Mouse (Mus musculus) midbrain, embryonic 10.5 days (tissue): ENCODE measurements around the gene Ppp4r1. TPM values are rescaled to one million over a fixed set of nuclear protein-coding genes. Genes with fewer than 3 reads are reported as not detected.
A peak's percentile ranks its signal among the peaks of the same experiment; 100 is the strongest.

Source experiments
- DNase-seq: peaks from one replicate; pipeline ENCODE4 v3.0.0-alpha.2; 2017; ENCODE audit warnings: low spot score
- H3K27ac ChIP-seq: fragments of 300-500 bp; sonication (generic); replicated peaks from 2 replicates; pipeline ENCODE4 v1.5.1; 2016; ENCODE audit warnings: mild to moderate bottlenecking
- H3K27me3 ChIP-seq: fragments of 300-500 bp; sonication (generic); 2 replicates; pipeline ENCODE4 v1.6.1; 2016; ENCODE audit warnings: low read depth, mild to moderate bottlenecking; ENCODE audit not compliant: poor library complexity, severe bottlenecking
- H3K36me3 ChIP-seq: fragments of 300-500 bp; sonication (generic); 2 replicates; pipeline ENCODE4 v1.6.1; 2016; ENCODE audit warnings: mild to moderate bottlenecking, moderate library complexity
- H3K4me1 ChIP-seq: fragments of 300-500 bp; sonication (generic); 2 replicates; pipeline ENCODE4 v1.6.1; 2016
- H3K4me3 ChIP-seq: fragments of 300-500 bp; sonication (generic); 2 replicates; pipeline ENCODE4 v1.5.1; 2016; ENCODE audit warnings: mild to moderate bottlenecking, moderate library complexity
- H3K9me3 ChIP-seq: fragments of 300-500 bp; sonication (generic); replicated peaks from 2 replicates; pipeline ENCODE4 v1.6.1; 2016; ENCODE audit warnings: mild to moderate bottlenecking
- WGBS: fragments of 180-500 bp; shearing (Covaris S2); methylation state at CpG from one replicate; pipeline ENCODE4 v1.1.7; 2016; 5-methylcytosine and 5-hydroxymethylcytosine counted together
- polyA plus RNA-seq: library from polyadenylated mRNA; unstranded; fragments of >200 nt; fragmentation: Nextera tagmentation; extraction: Ambion mirVana; gene quantifications from 2 replicates; pipeline ENCODE4 v1.2.1, GENCODE M21; 2016

Gene Ppp4r1
- polyA plus RNA-seq, 1 experiment from 2014 or later: 58.2 TPM

DNA sequence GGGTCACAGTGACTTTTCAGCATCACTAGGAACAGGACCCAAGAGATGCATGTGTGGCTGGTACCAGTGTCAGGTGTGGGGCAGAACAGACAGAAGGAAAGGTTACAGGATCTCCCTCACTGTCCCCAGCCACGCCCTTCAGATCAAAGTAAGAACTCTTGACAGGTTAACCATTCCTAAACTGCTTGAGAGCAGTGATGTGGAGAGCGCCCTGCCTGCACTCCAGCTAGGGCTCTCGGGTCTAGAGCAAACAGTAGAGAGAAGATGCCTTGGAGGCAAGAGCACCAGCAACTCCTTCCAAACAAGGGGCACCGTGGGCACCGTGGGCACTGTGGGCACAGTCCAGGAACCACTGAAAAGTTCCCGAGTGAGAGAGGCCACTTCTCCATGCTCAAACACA lies 71.0 kb downstream of the Ppp4r1 start:
- Histone ChIP-seq H3K4me3 (no peak overlapping the region), H3K27me3 (no peaks in the 10 kb centered on the region), H3K27ac (no peak overlapping the region), H3K4me1 (no peaks in the 10 kb centered on the region), H3K9me3 (no peaks in the 10 kb centered on the region), H3K36me3 (peaks cover 88% of the 10 kb centered on the region)
- WGBS: 90% methylated on average over 6 of the region's 6 CpGs
- DNase-seq: no peak

DNA sequence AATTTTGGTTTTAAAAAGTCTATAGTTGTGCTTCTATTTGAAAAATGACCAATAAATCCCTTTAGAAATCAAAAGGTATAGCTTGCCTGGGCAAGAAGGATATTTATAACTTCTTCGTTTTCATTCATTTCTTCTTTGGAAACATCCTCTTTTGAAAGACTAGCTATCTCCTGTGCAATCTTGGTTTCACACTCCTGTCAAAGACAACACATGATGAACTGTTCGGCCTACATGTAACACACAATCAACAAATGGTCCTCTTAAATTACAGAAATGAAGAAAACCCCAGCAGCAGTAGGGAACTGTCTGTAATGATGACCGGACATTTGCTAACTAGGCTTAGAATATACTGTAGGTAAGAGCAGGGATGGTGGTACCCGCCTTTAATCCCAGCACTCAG lies 71.6 kb downstream of the Ppp4r1 start:
- DNase-seq: no peak
- no peaks in the 10 kb centered on the region for H3K4me1 ChIP-seq
- H3K27ac ChIP-seq: no peak overlapping the region
- H3K27me3 ChIP-seq: no peaks in the 10 kb centered on the region
- H3K36me3 ChIP-seq: peaks cover 89% of the 10 kb centered on the region
- 92% methylated on average over 4 of the region's 4 CpGs for WGBS
- no peaks in the 10 kb centered on the region for H3K9me3 ChIP-seq
- no peak overlapping the region for H3K4me3 ChIP-seq

DNA sequence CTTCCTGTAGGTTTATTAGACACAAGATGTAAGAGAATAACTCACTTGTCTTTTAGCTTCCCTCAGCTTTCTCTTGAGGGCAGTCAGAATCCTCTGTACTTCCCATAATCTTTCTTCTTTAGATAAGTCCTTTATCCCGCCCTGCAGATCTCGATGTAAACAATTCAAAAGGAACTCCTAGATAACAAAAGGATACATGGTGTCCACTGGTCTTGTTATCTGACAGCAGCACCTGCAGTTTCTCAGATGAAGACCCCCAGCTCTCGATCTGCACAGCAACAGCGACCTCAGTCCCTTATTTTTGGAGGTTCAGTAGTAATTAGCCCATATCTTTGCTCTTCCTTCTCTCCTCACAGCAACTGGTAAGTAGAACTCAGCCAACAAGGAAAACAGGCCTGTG lies 75.2 kb downstream of the Ppp4r1 start:
- H3K9me3 ChIP-seq: no peaks in the 10 kb centered on the region
- H3K36me3 ChIP-seq: peaks cover 72% of the 10 kb centered on the region
- no peak for DNase-seq
- H3K4me1 ChIP-seq: no peaks in the 10 kb centered on the region
- H3K27me3 ChIP-seq: no peaks in the 10 kb centered on the region
- H3K27ac ChIP-seq: no peak overlapping the region
- WGBS: 90% methylated on average over 4 of the region's 4 CpGs
- H3K4me3 ChIP-seq: no peak overlapping the region

DNA sequence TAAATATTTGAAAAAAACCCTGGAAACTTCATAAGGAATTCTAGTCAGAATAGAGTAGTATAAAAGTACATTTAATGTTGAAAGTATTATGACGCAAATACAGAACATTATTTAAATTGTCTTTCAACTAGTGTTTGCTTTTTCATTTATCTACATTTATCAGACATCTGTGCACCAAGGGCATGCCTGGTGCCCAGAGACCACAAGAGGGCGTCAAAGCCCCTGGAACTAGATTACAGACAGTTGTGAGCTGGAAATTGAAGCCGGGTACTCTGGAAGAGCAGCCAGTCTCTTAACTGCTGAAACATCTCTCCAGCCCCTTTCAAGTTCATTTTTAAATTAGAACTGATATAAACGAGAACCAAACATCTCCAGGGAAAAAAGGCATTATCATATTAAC lies 80.2 kb downstream of the Ppp4r1 start:
- Histone ChIP-seq H3K27me3 (no peaks in the 10 kb centered on the region), H3K4me3 (no peak overlapping the region), H3K4me1 (peaks cover 6% of the 10 kb centered on the region; the same call in 1 of the 2 replicates), H3K36me3 (peaks cover 53% of the 10 kb centered on the region), H3K27ac (no peak overlapping the region), H3K9me3 (no peaks in the 10 kb centered on the region)
- peak; percentile 36 for DNase-seq
- WGBS: 62% methylated on average over 4 of the region's 4 CpGs

DNA sequence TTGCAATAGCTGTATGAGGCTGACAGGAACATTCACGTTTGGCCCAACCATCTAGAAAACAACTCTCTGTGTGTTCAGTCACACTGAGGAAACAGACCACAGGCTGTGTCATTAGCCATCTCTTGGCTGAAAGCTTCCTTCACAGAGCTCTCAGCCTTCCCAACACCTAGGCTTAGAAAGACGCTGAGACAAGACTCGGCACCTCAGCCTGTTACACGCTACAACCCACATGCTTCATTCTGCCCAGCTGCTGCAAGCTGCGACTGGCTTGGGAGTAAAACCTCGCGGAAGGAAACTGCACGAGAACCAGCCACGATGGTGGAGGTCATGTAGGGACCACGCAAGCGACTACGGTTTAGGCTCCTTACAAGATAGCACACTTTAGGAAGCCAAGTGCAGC lies 81.5 kb downstream of the Ppp4r1 start:
- Histone ChIP-seq H3K4me3 (no peak overlapping the region), H3K4me1 (peaks cover 6% of the 10 kb centered on the region; the same call in 1 of the 2 replicates), H3K9me3 (no peaks in the 10 kb centered on the region), H3K36me3 (peaks cover 41% of the 10 kb centered on the region), H3K27ac (no peak overlapping the region), H3K27me3 (no peaks in the 10 kb centered on the region)
- WGBS: 96% methylated on average over 12 of the region's 12 CpGs
- DNase-seq: no peak

DNA sequence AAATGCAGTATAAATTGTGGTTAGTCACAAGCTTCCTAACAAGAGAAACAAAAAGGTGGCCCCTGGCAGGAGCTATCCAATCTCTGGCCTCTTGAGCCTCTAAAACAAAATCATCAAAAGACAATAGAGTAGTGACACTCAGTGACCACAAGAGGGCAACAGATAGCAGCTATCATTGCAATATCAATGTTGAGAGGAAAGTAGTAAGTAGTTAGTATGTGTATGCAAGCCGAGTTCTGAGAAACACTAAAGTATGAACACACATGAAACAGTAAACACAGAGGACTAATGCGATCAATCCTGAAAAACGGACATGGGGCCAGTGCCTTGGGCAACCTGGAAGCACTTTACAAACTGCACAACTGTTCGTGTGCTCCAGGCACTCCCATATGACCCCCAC lies 82.4 kb downstream of the Ppp4r1 start:
- no peak overlapping the region for H3K4me3 ChIP-seq
- H3K9me3 ChIP-seq: no peaks in the 10 kb centered on the region
- H3K36me3 ChIP-seq: peaks cover 37% of the 10 kb centered on the region
- no peaks in the 10 kb centered on the region for H3K27me3 ChIP-seq
- H3K4me1 ChIP-seq: peaks cover 6% of the 10 kb centered on the region; the same call in 1 of the 2 replicates
- H3K27ac ChIP-seq: no peak overlapping the region
- DNase-seq: no peak
- 46% methylated on average over 4 of the region's 4 CpGs for WGBS

DNA sequence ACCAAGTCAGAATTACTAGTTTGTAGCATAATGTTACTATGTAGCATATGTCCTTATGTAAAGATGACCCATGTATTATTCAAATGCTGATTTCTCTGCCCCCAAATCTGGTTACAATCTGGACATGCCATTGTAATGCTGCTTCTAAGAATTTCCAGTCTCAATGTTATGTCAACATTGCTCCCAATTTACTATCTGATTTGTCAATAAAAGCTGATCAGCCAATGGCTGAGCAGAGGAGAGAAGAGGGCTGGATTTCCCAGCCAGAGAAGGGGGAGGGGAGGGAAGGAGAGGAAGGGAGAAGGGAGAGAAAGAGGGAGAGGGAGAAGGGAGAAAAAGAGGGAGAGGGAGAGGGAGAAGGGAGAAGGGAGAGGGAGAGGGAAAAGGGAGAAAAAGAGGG lies 82.9 kb downstream of the Ppp4r1 start:
- Histone ChIP-seq H3K27ac (no peak overlapping the region), H3K4me1 (peaks cover 6% of the 10 kb centered on the region; the same call in 1 of the 2 replicates), H3K4me3 (no peak overlapping the region), H3K9me3 (no peaks in the 10 kb centered on the region), H3K36me3 (peaks cover 36% of the 10 kb centered on the region), H3K27me3 (no peaks in the 10 kb centered on the region)
- no peak for DNase-seq

DNA sequence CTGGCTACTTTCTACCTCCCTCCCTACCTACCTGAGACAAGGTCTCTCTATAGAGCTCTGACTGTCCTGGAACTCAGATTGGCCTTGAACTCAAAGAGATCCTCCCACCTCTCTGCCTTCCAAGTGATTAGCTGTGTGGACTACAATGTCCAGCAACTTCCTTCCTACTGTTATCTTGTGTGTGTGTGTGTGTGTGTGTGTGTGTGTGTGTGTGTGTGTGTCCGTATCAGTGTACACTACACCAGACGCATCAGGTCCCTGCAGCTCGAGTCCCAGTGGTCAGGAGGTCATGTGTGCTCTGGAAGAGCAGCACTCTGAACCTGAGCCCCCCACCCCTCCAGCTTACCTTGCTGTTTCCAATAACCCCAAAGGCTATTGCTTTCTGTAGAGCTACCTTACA lies 83.8 kb downstream of the Ppp4r1 start:
- Histone ChIP-seq H3K27ac (no peak overlapping the region), H3K36me3 (peaks cover 26% of the 10 kb centered on the region)
- 89% methylated on average over 3 of the region's 3 CpGs for WGBS

DNA sequence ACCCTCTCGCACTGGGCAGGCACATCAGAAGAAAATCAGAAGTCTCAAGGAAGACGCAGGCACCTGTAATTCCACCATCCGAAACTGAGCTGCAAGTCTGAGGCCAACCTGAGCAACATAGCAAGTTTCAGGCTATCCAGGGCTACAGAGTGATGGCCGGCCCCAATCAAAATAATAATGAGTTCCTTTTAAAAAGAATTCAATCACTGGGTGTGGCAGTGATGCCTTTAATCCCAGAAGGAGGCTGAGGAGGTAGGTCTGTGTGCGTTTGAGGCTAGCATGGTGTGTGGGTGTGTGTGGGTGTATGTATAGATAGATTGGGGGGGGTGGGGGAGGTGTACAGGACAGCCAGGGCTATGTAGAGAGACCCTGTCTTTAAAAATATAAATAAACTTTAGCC lies 85.6 kb downstream of the Ppp4r1 start:
- WGBS: 90% methylated on average over 5 of the region's 5 CpGs
- H3K36me3 ChIP-seq: peaks cover 22% of the 10 kb centered on the region
- no peak overlapping the region for H3K4me3 ChIP-seq
- peaks cover 19% of the 10 kb centered on the region for H3K4me1 ChIP-seq
- H3K27me3 ChIP-seq: no peaks in the 10 kb centered on the region
- H3K27ac ChIP-seq: no peak overlapping the region
- DNase-seq: no peak
- no peaks in the 10 kb centered on the region for H3K9me3 ChIP-seq

More for the DNA sequence above, 83.8 kb downstream of the Ppp4r1 start:
- H3K27me3 ChIP-seq: no peaks in the 10 kb centered on the region
- no peak for DNase-seq
- H3K9me3 ChIP-seq: no peaks in the 10 kb centered on the region
- no peak overlapping the region for H3K4me3 ChIP-seq
- H3K4me1 ChIP-seq: peaks cover 6% of the 10 kb centered on the region; the same call in 1 of the 2 replicates

DNA sequence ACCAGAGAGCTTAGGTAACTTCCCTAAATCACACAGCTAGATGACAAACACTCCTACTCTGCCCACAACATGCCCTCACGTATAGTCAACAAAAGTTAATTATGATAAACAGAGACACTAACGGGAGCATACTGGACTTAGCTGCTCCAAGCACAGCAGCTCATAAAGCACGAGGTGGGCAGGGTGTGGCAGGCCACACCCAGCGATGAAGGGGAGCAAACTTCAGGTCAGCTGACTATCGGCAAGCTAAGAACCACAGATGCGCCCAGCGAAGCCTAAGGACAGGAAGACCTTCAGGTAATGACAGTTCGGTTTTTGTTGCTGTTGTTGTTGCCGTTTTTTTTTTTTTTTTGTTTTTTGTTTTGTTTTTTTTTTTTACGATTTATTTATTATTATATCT lies 87.3 kb downstream of the Ppp4r1 start:
- H3K4me3 ChIP-seq: no peak overlapping the region
- H3K27me3 ChIP-seq: no peaks in the 10 kb centered on the region
- 88% methylated on average over 10 of the region's 10 CpGs for WGBS
- H3K27ac ChIP-seq: no peak overlapping the region
- H3K9me3 ChIP-seq: no peaks in the 10 kb centered on the region
- peaks cover 17% of the 10 kb centered on the region for H3K4me1 ChIP-seq
- DNase-seq: no peak
- peaks cover 12% of the 10 kb centered on the region for H3K36me3 ChIP-seq

DNA sequence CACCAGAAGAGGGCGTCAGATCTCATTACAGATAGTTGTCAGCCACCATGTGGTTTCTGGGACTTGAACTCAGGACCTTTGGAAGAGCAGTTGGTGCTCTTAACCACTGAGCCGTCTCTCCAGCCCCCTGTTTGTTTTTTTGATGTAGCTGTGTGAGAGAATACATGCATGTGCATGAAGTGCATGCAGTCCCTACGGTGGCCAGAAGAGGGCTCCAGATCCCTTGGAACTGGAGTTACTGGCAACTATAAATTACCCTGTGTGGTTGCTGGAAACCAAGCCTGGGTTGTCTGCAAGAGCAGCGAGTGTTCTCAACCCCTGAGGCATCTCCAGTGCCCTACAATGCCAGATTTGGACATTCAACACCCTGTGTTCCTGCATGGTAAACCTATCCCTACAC lies 87.8 kb downstream of the Ppp4r1 start:
- H3K4me1 ChIP-seq: peaks cover 17% of the 10 kb centered on the region
- H3K9me3 ChIP-seq: no peaks in the 10 kb centered on the region
- WGBS: 38% methylated on average over 4 of the region's 4 CpGs
- H3K4me3 ChIP-seq: no peak overlapping the region
- no peak overlapping the region for H3K27ac ChIP-seq
- DNase-seq: peak; percentile 74
- H3K36me3 ChIP-seq: peaks cover 12% of the 10 kb centered on the region
- H3K27me3 ChIP-seq: no peaks in the 10 kb centered on the region

DNA sequence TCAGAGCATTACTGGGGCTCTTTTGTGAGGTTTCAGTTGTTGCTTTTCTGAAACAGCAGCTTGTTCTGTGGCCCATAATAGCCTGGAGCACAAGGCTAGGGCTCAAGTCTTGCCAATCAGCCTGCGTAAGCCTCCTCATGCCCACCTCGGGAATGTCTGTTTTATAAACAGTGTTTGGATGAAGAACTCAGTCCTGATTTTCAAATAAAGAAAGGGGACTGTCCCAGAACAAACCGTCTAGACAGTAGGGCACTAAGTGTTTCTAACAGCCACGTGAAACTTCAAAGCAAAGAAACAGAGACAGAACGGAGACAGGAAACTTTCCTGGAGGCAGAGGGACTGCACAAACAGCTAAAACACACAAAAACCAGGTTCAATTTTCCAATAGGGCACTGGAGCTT lies 89.3 kb downstream of the Ppp4r1 start:
- H3K27me3 ChIP-seq: no peaks in the 10 kb centered on the region
- H3K27ac ChIP-seq: no peak overlapping the region
- 73% methylated on average over 5 of the region's 5 CpGs for WGBS
- no peak for DNase-seq
- peaks cover 10% of the 10 kb centered on the region for H3K36me3 ChIP-seq
- no peak overlapping the region for H3K4me3 ChIP-seq
- H3K4me1 ChIP-seq: peaks cover 13% of the 10 kb centered on the region
- no peaks in the 10 kb centered on the region for H3K9me3 ChIP-seq

DNA sequence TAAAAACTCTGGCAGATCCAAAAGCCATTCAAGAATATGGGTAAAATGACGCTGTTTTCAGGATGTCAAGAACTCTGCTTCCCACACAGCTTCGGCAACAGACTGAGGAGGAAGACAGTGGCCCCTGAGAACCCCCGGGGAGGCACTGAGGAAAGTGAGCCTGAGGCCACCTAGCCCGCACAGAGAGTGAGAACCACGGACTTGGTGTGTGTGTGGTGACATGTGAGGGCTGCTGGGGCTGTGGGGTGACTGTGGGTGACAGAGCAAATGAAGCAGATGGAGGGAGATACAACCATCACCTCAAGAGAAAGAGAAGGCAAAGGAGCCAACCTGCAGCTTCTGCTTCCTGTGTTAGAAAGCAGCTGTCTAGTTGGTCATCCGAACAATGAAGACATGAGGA lies 89.7 kb downstream of the Ppp4r1 start:
- H3K9me3 ChIP-seq: no peaks in the 10 kb centered on the region
- no peak for DNase-seq
- H3K36me3 ChIP-seq: peaks cover 6% of the 10 kb centered on the region
- peaks cover 13% of the 10 kb centered on the region for H3K4me1 ChIP-seq
- 80% methylated on average over 6 of the region's 6 CpGs for WGBS
- H3K4me3 ChIP-seq: no peak overlapping the region
- H3K27me3 ChIP-seq: no peaks in the 10 kb centered on the region
- peak overlapping the region; percentile 49; the same call in 1 of the 2 replicates for H3K27ac ChIP-seq

DNA sequence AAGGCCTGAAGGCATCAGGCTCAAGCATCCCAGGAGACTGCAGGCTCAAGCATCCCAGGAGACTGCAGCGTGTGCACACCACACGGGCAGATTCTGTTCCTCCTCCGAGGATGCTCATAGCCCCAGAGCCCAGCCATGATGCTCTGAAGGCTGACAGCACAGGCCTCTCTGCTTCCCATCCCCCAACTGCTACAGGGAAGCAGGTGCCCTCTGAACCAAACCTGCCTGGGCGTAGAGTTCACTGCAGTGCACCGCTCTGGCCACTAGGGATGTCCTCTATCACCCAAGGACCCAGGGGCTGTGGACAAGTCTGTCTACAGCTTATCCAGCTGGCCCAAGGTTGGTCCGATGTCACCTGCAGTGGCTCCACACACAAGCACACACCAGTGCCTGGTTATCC lies 90.3 kb downstream of the Ppp4r1 start:
- 39% methylated on average over 6 of the region's 6 CpGs for WGBS
- Histone ChIP-seq H3K27ac (no peak overlapping the region), H3K4me1 (peaks cover 13% of the 10 kb centered on the region), H3K27me3 (no peaks in the 10 kb centered on the region), H3K9me3 (no peaks in the 10 kb centered on the region), H3K36me3 (peaks cover under 1% of the 10 kb centered on the region; the same call in 1 of the 2 replicates), H3K4me3 (no peak overlapping the region)
- peak; percentile 45 for DNase-seq
